8 mouse cellular contexts compared by ENCODE assay signal in the genomic region with DNA sequence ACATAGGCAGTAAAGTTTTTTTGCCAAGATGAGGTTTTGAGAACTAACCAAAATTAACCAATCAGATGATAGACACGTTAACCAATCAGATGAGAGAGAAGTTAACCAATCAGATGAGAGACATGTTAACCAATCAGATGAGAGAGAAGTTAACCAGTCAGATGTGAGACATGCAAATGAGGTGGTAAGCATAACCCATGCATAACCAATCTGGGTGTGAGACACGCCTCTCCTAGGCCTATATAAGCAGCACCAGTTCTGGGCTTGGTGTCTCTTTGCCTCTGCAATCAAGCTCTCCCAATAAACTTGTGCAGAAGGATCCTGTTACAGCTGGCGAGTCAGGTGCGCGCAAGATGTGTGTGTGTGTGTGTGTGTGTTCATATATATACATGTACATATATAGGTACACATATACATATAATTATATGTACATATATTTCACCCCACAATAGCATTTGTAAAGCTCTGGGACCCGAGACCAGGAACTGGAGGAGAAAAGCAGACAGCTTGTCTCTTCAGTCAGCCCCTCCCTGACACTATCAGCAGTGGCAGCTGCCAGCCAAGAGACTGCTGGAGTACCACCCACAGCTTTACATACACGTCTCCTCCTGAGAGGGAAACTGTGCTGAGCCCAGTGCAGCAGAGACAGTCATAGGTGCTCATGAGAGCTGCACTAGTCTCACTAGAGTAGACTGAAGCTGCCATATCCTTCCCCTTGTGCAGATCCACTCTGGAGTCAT. TPM values are rescaled to one million over a fixed set of nuclear protein-coding genes. Genes with fewer than 3 reads are reported as not detected.
A peak's percentile ranks its signal among the peaks of the same experiment; 100 is the strongest.
DNase-seq lines count a peak whose midpoint lies in the region; ATAC-seq and TF ChIP-seq lines count a peak whose summit lies in the region.
"Not testable (repeated sequence)": the region's sequence is repeated elsewhere in the genome, so short reads cannot be mapped to it uniquely, and the experiment has no call there.

No protein-coding gene starts in this region.

- H3K27ac ChIP-seq in liver, embryonic 15.5 days (replicated peaks), result peak overlapping the region; percentile 70
- not testable (repeated sequence) for H3K27ac ChIP-seq in stomach, embryonic 15.5 days

- H3K36me3 ChIP-seq in erythroblast, embryonic 14.5 days (ENCODE audit: control insufficient read depth); liver, embryonic 15.5 days (replicated peaks); myocyte (ENCODE audit: control insufficient read depth, insufficient read depth); stomach, embryonic 15.5 days: not testable (repeated sequence)

- H3K79me2 ChIP-seq in myocyte (ENCODE audit: control insufficient read depth, insufficient read depth), result not testable (repeated sequence)

- peaks cover 46% of the 10 kb centered on the region for H3K4me1 ChIP-seq in erythroblast, embryonic 14.5 days (ENCODE audit: control insufficient read depth)
- peaks cover 31% of the 10 kb centered on the region for H3K4me1 ChIP-seq in liver, embryonic 15.5 days (replicated peaks)
- H3K4me1 ChIP-seq in stomach, embryonic 15.5 days, result not testable (repeated sequence)

- not testable (repeated sequence) for TF ChIP-seq POLR2A in myocyte (IDR thresholded peaks at IDR 0.05; ENCODE audit: insufficient read length, low read depth)

- peak; percentile 94 for ATAC-seq in liver, embryonic 15.5 days (ENCODE audit: insufficient read depth)
- 0 out of 2 replicates have a peak, but pooled peaks have one; percentile 35 for ATAC-seq in stomach, embryonic 15.5 days (ENCODE audit: insufficient read depth, low FRiP score, low read depth)

- 68% methylated on average over 7 of the region's 7 CpGs for WGBS in liver, embryonic 15.5 days (ENCODE audit: insufficient replicate concordance)
- WGBS in stomach, embryonic 15.5 days, result 87% methylated on average over 7 of the region's 7 CpGs

- not testable (repeated sequence) for H3K9ac ChIP-seq in liver, embryonic 15.5 days; stomach, embryonic 15.5 days

- not testable (repeated sequence) for H3ac ChIP-seq in myocyte (ENCODE audit: control insufficient read depth, insufficient read length)

- H3K4me2 ChIP-seq in liver, embryonic 15.5 days, result peak overlapping the region; percentile 32
- H3K4me2 ChIP-seq in myocyte (ENCODE audit: low read depth); stomach, embryonic 15.5 days: not testable (repeated sequence)

- H3K27me3 ChIP-seq in erythroblast, embryonic 14.5 days (ENCODE audit: control insufficient read depth); liver, embryonic 15.5 days; myocyte (ENCODE audit: control insufficient read depth, insufficient read depth, insufficient read length); stomach, embryonic 15.5 days (replicated peaks): not testable (repeated sequence)

- peak; percentile 32 for DNase-seq in ES-CJ7 (ENCODE audit: low read depth, low spot score)
- DNase-seq in brain, adult 2 months (ENCODE audit: low read depth, low spot score), result peak; percentile 21
- peak; percentile 7 to 41 for DNase-seq in layer of hippocampus, adult 18-20 months (ENCODE audit: low spot score in 2 of 2)
- DNase-seq in liver, result peak; percentile 76

- H3K9me3 ChIP-seq in erythroblast, embryonic 14.5 days (ENCODE audit: control insufficient read depth, low read length); liver, embryonic 15.5 days (replicated peaks); stomach, embryonic 15.5 days: not testable (repeated sequence)

- peak overlapping the region; percentile 9 for H3K4me3 ChIP-seq in erythroblast, embryonic 14.5 days (replicated peaks)
- not testable (repeated sequence) for H3K4me3 ChIP-seq in liver, embryonic 15.5 days (replicated peaks); myocyte; stomach, embryonic 15.5 days (replicated peaks)

TF ChIP-seq in myocyte, 11 proteins besides CTCF, POLR2A, EP300 and RAD21:
- TF ChIP-seq MYOD1 (IDR thresholded peaks at IDR 0.05; ENCODE audit: control insufficient read depth in 1 of 3, insufficient read length in 2 of 3, low read depth in 2 of 3) (peak in 2 of 3 experiments; percentile 8 to 29), MYOG (IDR thresholded peaks at IDR 0.05; ENCODE audit: control insufficient read depth in 1 of 3, insufficient read depth in 1 of 3, insufficient read length in 2 of 3, low read depth in 2 of 3) (peak in 1 of 3 experiments; percentile 27)

RNA-seq across cellular contexts. Expression of a gene that starts 36.5 kb away (rescaled TPM):
- 0.27 and 0.46 TPM in 2 replicates for polyA plus RNA-seq in erythroblast, embryonic 14.5 days (2012)
- 10 to 100 TPM; 46.3 to 48.1 TPM for total RNA-seq in layer of hippocampus, adult 18-20 months (2021)
- 33.2 and 36.6 TPM in 2 replicates for polyA plus RNA-seq in liver, embryonic 15.5 days (2015; fragmentation: Nextera tagmentation; extraction: Ambion mirVana)
- 6.9 TPM for polyA plus RNA-seq in myocyte (2012; fragmentation: generic; extraction: Trizol)
- 77.7 and 78.7 TPM in 2 replicates for polyA plus RNA-seq in stomach, embryonic 15.5 days (2015; fragmentation: Nextera tagmentation; extraction: Ambion mirVana)

RNA-seq across cellular contexts. Expression of a gene that starts 42.1 kb away (rescaled TPM):
- 0.02 and 0.17 TPM in 2 replicates for polyA plus RNA-seq in erythroblast, embryonic 14.5 days (2012)
- total RNA-seq in layer of hippocampus, adult 18-20 months (2021), result 10 to 100 TPM; 28.3 to 35.2 TPM
- polyA plus RNA-seq in liver, embryonic 15.5 days (2015; fragmentation: Nextera tagmentation; extraction: Ambion mirVana), result 7.8 and 8.9 TPM in 2 replicates
- 8.2 TPM for polyA plus RNA-seq in myocyte (2012; fragmentation: generic; extraction: Trizol)
- 24.1 and 28.7 TPM in 2 replicates for polyA plus RNA-seq in stomach, embryonic 15.5 days (2015; fragmentation: Nextera tagmentation; extraction: Ambion mirVana)

Comparison
In these comparisons a context has a peak if more than half of its experiments do, and no peak if none do; other contexts are left out.
1. DNase-seq: peak in every context shown above with its lines; median percentile 76 in liver; 32 in ES-CJ7; 24 in layer of hippocampus, adult 18-20 months; 21 in brain, adult 2 months.